Mouse (Mus musculus) left cerebral cortex, postnatal 4 days (tissue): ENCODE measurements around the gene Tex33. TPM values are rescaled to one million over a fixed set of nuclear protein-coding genes. Genes with fewer than 3 reads are reported as not detected.
"Not testable (repeated sequence)": the region's sequence is repeated elsewhere in the genome, so short reads cannot be mapped to it uniquely, and the experiment has no call there.

ENCODE experiments used
- DNase-seq: peaks from one replicate; pipeline ENCODE4 v3.0.0-alpha.2; 2022
- intact Hi-C: fragments of 180-260 bp; cut with DNase I; formaldehyde crosslinking; loops from one replicate; pipeline ENCODE4 v1.15.1; 2025
- total RNA-seq, 2 experiments: library from RNA; stranded (reverse); gene quantifications; 2 replicates each; pipeline ENCODE4 v1.2.3; 2021

Tex33 gene
- total RNA-seq, 2 experiments from 2014 or later, result not detected

DNA sequence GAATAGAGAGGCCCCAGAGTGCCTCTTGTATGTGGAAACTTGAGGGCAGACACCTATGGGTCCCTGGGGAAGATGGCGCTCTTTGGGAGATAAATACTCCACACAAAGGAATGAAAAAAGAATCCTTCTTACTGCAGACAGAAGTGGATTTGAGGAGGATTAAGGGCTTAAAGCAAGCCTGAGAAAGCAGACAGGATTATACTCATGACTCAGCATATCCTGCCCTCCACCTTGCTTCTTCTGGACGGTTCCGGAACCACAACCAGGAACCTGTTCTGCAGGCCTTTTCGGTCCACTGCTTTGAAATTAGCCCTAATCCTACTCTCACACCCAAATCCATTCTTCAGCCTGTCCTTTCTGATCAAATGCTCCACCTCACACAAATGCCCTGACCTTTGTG is 13.6 kb downstream of the Tex33 start:
- no peak for DNase-seq
- intact Hi-C loops, result no loop called here

DNA sequence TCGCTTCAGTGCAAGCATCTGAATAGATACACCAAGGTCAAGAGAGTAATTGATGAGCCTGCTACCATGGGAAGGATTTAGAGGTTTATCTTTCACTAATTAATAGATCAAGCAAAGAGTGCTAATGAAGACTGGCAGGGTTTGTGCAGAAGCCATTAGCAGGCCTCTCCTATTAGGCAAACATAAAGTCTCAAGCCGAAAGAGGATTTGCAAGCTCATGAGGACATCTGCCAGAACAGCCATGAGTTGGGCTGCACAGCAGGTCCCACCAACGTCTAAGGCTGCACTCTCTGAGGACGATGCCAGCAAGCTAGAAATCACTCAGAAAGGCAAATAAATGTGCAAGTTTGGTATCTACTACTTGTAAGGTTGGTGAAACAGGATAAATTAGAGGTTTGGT is 15.0 kb downstream of the Tex33 start:
- DNase-seq, result no peak
- intact Hi-C loops, result no loop called here

DNA sequence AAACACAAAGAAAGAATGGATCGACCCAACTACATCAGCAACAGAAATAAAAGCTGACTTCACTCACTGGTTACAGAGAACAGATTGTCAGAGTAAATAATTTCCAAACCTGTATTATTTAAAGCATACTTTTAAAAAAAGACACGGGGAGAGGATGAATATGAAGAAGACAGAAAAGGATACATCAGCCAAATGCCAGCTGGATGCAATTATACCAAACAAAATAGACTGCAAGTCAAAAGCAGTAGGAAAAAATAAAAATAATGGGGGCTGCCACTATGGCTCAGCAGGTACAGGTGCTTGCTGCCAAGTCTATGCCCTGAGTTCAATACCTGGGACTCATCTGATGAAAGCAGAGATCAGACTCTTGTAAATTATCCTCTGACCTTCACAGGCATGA is 15.5 kb downstream of the Tex33 start:
- no peak for DNase-seq

DNA sequence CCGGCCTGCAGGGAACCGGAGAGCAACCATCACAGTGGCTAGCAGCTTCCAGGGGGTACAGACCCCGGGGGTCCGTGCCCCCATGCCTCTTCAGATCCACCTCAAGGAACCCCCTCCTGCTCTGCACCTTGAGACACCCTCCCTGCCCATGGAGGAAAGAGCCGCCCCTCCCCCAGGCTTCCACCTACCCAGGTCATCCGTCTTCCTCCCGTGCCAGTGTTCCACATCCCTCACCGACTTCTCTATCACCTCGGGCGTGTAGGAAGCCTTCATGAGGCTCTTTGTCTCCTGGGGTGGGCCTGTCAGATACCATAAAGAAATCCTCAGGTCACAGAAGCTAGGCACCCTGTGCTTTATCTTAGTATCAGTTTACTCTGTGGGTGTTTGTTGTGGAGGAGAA is 17.2 kb downstream of the Tex33 start:
- intact Hi-C loops, result no loop called here
- DNase-seq, result no peak

More for the DNA sequence above, 15.5 kb downstream of the Tex33 start:
- intact Hi-C loops, result no loop called here

DNA sequence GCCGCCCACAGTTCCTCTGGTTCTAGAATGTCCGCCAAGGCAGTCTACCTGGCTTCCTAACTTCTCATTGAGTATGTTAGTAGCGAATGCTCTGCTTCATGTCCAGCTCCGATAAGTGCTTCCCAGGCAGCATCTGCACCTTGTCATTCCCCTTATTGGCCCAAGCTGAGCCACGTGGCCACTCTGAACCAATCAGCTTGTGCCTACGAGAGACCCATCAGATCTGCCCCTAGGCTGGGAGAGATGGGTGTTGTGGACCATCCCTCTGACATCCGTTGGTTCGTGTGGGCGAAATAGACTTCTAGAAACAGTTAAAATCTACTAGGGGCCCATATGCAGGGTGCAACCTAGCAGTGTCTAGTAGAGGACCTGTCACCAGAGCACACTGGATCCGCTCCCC is 17.9 kb downstream of the Tex33 start:
- no peak for DNase-seq
- intact Hi-C loops, result no loop called here

DNA sequence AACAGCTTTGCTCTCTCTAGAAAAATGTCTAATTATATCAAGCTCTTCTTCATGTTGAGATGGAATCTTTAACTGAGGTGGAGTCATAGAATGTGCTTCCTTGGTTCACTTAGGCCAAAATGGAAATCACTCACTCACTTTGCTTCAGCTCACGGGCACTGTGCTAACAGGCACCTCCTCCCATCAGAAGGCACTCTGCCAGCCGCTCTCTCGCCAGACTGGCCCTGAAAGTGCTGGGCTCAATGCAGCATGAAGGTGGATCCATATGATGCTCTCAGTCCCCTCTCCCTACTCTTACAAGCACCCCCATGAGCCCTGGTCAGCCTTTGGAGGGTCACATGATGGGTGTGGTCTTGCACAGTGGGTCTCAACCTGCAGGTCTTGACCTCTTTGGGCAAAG is 21.5 kb downstream of the Tex33 start:
- intact Hi-C loops, result no loop called here
- peak; percentile 91 for DNase-seq

DNA sequence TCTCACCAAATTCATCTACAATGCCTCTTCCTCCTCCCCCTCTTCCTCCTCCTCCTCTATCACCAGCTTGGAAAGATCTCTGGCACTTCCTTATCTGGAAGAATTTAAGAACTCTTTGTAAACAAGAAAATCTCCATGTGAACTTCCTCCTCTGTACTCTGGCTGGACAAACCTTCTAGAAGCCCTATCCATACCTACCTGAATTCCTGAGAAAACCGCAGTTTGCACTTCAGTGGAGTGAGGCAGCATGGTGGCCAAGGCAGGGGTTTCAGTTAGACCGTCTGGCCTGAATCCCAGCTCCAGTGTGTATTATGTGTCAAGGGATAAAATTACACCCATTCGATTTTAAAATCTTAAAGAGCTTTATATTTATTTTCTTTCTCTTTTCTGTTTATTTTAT is 22.9 kb downstream of the Tex33 start:
- no peak for DNase-seq
- intact Hi-C loops, result no loop called here

DNA sequence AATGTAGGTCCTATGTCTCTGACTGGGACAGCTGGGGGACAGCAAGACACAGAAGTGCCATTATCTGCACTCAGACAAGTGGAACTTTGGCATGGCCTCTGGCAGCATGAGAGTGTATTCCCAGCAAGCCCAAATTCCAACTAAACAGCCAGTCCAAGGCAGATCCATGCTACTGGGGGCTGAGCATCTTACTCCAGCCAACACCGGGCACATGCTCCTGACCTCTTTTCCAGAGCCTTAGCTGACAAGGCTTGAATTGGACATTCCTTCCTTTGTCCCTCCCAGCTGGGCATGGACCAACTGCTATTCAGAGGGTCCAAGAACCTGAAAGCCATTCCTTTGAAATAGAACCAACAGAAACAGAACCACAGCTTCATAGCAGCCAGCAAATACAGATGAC is 26.1 kb downstream of the Tex33 start:
- intact Hi-C loops, result no loop called here
- DNase-seq, result peak; percentile 47

DNA sequence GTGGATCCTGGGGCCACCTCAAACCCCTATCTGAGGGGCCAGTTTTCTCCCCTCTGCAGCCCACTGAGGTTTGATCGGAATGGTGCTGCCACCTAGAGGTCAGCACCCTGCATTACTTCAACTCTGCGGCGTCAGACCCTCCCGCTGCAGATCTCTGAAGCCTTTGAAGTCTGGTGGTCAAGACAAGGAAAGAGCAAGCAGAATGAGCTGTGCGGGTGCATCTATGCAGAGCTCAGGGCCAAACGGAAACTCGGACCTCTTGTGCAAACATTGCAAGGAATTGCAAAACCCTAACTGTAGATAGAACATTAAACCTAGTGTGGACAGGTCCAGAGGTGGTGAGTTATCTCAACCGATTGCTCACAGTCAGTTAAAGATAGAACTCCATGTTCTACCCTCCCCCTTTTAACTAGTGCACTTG is 26.8 kb downstream of the Tex33 start:
- intact Hi-C loops, result no loop called here
- peak; percentile 39 for DNase-seq

DNA sequence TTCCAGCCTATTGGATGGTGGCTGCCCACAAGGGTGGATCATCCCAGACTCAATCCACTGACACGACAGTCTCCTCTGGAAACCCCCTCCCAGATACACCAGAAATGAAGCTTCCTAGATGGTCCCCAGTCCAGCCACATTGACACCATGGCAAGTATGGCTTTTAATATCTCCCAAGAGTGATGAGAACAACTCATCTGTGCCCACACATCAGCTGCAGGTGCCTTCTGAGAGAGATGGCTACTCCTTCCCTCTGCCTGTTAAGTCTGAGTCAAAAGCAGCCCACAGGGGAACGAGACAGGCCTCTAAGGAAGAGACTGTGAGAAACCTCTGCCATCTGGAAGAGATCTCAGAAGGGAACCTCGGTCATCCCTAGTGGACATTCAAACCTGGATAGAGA is 27.9 kb downstream of the Tex33 start:
- no peak for DNase-seq
- intact Hi-C loops, result no loop called here

DNA sequence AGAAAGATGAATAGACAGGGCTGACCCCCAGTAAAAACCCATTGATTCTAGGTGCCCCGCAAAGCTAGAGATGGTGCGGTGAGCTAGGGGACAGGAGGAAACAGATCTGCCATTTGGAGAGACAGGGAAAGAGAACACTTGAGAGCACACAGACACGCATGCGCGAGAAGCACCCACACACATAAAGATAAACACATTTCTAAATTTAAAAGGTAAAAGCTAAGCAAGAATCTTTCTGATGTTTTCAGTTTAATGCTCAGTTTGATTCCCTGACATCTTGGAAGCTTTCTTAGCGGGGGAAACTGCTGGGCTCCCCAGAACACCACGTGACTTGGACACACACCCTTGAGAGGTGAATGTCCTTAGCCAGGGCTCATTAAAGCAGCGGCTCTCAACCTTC is 28.8 kb downstream of the Tex33 start:
- intact Hi-C loops, result no loop called here
- no peak for DNase-seq

DNA sequence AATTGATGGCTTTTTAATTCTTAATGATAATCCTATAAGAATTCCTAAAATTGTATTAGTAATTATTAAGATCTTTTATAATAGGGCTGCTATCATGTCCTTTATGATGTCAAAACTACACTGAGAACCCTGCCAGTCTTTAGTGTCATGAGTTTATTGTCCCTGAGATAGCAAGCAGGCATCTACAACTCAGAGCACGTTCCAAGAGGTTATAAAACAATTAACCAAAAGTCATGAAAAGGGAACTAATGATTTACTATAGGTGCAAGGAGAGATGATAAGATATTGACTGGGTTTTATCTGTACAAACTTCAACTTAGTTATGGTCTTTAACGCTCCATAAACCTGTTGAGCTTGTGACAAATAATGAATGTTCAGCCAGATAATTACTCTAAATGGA is 29.8 kb downstream of the Tex33 start:
- intact Hi-C loops, result no loop called here
- DNase-seq, result no peak

DNA sequence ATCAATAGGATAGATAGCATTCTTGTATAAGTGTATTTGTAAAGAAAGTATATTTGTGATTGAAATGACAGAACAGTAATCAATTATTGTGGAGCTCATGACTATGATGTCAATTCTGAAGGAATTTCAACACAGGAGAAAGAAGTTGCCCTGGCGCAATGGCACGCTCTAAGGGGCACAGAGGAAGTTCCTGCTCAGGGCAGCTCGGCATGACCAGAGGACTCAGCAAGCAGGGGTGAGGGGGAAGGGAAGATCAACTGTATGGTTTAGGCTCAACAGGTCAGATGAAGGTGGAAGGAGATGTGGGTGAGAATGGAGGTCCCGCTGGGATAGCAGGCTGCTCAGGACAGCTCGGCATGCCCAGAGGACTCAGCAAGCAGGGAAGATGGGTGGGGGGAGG is 40.2 kb downstream of the Tex33 start:
- DNase-seq, result no peak
- intact Hi-C loops, result loop anchor here (5.0 kb wide), 1 partner anchor 67 kb away; no protein-coding TSS in a partner anchor

DNA sequence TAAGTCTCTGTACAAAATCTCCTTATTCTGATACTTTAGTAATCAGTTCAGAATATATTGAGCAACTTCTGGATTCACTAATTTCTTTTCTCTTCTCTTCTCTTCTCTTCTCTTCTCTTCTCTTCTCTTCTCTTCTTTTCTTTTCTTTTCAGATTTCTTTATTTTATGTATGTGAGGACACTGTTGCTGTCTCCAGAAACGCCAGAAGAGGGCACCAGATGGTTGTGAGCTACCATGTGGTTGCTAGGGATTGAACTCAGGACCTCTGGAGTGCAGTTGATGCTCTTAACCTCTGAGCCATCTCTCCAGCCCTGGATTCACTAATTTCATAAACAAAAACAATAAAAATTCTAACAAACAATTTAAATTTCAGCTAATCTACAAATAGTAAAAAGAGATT is 40.8 kb downstream of the Tex33 start:
- peak; percentile 56 for DNase-seq
- intact Hi-C loops, result loop anchor here (5.0 kb wide), 1 partner anchor 67 kb away; no protein-coding TSS in a partner anchor

DNA sequence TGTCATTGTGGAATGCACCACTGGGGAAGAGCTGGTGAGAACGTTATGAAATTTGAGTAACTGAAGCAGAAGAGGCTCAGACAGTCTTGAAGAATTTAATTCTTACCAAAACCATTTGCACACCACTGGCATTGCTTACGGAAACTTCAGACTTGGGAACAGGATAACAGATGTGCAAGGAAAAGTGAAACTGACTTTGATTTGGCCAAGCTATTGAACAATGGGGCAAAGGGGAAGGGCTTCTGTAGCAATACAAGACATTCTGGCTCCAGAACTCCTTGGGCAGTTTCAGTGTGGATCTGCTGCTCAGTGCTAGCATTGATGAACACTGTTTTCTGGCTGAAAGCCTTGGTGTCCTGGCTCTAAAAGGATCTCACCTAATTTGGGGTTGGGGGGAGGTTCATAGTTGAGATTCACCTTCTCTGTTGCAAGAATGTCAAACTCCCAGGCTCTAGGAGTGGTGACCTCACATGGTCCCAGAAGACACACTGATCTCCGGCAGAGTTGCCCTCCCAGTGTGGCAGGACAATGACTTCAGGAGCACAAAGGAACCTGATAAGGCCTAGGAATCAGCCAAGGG is 44.0 kb downstream of the Tex33 start:
- no peak for DNase-seq
- intact Hi-C loops, result no loop called here

DNA sequence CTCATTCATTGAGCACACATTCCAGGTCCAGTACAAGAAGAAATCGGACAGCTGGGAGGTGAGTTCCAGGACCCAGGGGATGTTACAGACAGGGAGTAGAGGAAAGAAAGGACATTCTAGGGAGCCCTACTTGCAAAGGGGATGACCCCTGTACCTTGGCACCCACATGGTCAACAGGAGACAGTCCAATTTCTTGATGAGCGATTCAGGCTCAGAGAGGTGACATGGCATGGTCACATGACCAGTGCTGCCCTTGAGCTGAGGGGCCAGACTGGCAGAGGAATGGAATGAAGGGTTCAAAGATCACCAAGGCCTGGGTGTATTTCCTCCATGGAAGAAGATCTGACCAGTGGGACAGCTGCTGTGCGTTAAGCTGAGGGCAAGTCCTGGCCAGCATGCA is 51.1 kb downstream of the Tex33 start:
- no peak for DNase-seq
- intact Hi-C loops, result no loop called here

DNA sequence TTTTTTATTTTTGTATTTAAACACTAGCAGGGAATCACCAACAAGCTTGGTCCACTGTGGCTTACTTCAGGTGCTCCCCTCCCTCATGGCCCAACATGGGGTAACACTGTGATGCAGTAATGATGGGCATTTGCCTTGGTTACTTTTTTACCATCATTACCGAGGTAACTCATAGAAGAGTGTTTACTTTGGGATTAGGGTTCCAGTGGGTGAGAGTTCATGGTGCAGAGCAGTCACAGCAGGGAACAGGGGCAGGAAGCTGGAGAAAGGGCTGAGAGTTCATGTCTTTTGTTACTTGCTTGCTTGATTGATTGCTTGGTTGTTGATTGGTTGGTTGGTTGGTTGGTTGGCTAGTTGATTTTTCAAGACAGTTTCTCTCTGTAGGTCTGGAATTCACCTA is 52.0 kb downstream of the Tex33 start:
- intact Hi-C loops, result no loop called here

DNA sequence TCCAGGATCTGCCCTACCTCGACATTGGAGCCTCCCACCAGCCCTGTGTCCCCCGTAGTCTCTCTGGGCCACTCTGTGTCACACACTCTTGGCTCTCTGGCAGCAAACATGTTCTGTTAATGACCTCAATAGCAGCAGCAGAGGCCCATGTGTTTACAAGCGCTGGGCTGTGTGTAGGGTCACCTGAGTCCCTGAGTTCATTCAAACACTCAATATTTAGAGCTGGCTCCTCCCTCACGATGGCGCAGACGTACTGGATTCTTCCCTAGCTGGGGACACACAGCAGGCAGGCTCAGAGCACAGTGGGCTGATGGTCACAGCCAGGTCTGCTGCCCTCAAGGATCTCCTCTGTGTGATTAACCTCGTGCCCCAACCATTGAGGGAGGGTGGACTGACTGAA is 54.8 kb downstream of the Tex33 start:
- intact Hi-C loops, DNase-seq: not testable (repeated sequence)

More for the DNA sequence above, 52.0 kb downstream of the Tex33 start:
- DNase-seq, result no peak

DNA sequence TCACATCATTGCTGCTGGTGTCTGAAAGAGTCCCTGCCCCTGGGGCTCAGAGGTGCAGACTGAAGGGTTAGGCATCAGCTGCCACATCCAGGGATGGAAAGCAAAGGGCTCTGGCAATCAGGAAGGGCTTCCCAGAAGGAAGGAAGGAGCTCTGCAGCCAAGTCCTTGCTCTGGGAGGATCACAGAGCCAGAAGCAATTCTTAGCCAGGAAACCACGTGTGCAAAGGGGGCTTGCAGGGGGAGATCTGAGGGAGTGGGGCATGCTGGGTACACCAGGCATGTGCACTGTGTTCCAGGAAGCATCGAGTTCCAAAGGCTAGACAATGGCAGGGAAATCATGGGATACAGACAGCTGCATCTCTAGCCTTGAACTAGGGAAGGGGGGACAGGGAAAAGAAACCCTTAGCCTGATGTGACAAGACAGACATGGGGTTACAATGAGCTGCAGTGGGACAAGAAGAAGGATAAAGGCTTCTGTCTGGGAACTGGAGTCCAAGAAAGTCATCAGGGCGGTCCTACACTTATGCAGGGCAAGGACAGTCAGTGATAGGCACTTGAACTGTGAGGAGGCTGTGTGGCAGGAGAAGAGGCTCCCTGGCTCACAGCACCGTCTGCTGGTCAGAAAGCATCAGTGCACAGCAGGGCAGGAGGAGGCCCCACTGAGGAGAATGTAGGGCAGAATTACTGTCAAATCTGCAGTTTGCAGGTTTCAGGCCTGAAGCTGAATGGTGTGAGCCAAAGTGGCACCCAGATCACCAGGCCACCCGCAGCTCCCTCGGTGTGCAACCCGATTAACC is 55.9 kb downstream of the Tex33 start:
- DNase-seq, result peak; percentile 59
- intact Hi-C loops, result not testable (repeated sequence)

DNA sequence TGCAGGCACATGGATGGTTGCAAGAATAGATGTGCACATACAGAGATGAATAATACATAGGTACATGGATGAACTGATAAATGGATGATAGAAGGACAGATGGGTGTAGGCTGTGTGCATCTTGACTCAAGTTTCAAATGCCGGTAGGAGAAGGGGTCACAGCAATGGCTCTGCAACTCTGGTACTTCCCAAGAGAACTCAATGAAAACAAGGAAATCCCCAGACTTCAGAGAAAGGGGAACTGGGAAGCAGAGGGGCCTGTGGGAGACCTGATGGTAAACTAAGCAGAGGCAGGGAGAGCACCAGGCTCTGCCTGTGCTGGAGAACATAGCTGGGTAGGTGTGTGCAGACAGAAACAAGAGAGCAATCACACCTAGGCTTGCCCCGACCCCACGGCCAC is 61.3 kb downstream of the Tex33 start:
- intact Hi-C loops, result no loop called here
- no peak for DNase-seq

DNA sequence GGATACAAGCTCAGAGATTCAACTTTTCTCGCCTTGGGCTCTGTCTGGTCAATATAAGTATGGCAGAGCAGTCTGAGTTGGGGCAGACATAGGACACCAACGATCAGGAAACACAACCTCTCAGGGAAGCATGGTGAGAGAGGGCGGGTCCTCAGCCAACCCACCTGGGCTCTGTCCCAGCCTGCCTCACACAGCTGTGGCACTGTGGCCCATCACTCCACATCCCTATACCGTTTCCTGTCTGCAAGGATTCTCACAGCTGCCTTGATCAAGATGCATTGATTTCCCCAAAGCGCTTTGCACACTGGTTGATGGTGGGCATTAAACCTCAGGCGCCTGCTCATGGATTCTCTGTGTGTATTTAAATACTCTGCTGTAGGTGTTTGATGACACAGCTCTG is 62.7 kb downstream of the Tex33 start:
- intact Hi-C loops, result no loop called here
- no peak for DNase-seq

DNA sequence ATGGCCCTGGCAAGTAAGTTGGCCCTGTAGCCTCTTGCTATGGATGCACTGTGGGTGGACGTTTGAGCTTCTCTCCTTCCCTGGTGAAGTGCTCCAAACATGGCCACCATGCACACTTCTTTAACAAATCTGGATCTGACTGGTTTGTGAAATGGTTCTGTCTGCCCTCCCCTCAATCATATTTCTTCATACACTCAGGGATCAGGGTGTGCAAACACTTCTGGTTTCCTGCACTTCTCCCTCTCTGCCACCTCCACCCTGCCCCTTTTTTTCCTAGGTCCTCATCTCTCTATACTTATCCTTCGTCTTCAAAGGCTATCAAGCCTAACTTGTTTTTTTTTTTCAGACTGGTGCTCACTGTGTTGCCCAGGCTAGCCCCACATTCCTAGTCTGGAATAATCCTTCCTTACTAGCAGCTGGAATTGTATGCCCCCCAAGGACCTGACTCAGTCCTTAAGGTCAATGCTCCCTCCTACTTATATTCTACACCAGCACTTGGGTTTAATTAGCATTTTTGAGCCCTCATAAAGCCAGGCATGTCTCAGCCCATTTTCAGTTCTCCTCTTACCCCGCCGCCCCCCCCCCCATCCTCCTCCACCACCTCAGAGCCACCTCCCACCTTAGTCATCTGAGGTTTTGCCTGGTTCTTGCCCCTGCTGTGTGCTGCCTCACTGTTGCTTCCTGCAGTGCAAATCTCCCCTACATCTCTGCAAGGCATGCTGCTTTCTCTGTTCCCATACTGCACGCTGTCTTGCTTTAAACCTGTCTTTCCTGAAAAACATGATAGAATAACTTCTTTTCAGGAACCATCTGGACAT is 64.0 kb downstream of the Tex33 start:
- DNase-seq, result no peak
- intact Hi-C loops, result no loop called here
